ENCODE assay signal across 8 mouse cellular contexts in the genomic region with DNA sequence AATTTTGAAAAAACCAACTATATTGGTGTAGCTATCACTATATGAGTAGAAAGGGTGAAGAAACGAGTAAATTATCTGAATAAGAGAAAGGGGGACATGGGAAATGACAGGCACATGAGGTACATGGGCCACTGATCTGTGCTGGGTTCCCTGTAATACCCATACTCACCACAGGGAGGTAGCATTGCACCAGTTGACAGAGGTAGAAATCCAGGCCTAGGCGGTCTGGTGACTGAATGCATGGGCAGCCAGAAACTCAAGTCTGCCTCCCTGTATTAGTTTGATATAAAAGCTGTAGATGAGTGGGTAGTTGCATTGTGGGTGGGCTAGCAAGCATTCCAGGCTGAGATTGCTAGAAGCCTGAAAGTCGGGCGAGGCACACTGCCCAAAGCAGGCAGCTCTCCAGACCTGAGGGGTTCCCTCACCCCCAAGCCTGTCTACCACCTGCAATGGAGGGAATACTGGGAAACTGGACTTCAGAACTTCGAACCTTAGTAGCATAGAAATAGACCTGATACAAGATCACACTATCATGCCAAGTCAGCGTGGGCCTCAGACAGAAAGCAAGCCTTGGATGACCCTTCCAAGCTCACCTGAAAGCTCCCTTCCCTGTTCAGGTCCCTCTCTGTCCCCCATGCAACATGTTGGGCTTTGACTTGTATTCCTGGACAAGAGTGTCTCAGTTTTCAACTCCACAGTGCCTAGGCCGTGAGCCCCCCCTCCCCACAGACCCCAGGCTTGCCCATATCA. TPM values are rescaled to one million over a fixed set of nuclear protein-coding genes. Genes with fewer than 3 reads are reported as not detected.
DNase-seq lines count a peak whose midpoint lies in the region; ATAC-seq and TF ChIP-seq lines count a peak whose summit lies in the region.

No protein-coding gene starts in this region.

- H3K4me2 ChIP-seq in intestine, embryonic 14.5 days (ENCODE audit: low read length): no peak overlapping the region

- peak; percentile 95 for DNase-seq in heart, adult 11 months
- no peak for DNase-seq in heart, postnatal 25 days (ENCODE audit: low spot score)
- DNase-seq in gastrocnemius, adult 8-10 months (ENCODE audit: low spot score in 2 of 2): peak; percentile 56 to 62
- DNase-seq in intestine, embryonic 14.5 days (ENCODE audit: low spot score): peak; percentile 79
- peak; percentile 73 to 76 for DNase-seq in left cerebral cortex, postnatal 10 days (ENCODE audit: extremely low spot score in 1 of 2, low spot score in 2 of 2)
- peak; percentile 79 for DNase-seq in mesoderm, embryonic 11.5 days (ENCODE audit: low read depth, low spot score)
- peak; percentile 55 to 58 for DNase-seq in right cerebral cortex, postnatal 36 days (ENCODE audit: low spot score in 2 of 2)

- peak; percentile 28; the same call in 1 of the 2 replicates for ATAC-seq in intestine, embryonic 14.5 days (replicated peaks; ENCODE audit: low FRiP score, low TSS enrichment, low read depth)

- no peak overlapping the region for H3K27ac ChIP-seq in cortical plate, adult 2 months (ENCODE audit: insufficient read depth, low read length)
- no peak overlapping the region for H3K27ac ChIP-seq in intestine, embryonic 14.5 days (ENCODE audit: low read depth)

- H3K4me3 ChIP-seq in cortical plate, adult 2 months (ENCODE audit: insufficient read depth, low read length): no peak overlapping the region
- H3K4me3 ChIP-seq in intestine, embryonic 14.5 days (ENCODE audit: low read depth, low read length): no peak overlapping the region

- H3K4me1 ChIP-seq in cortical plate, adult 2 months (ENCODE audit: control insufficient read depth, insufficient read depth, low read length): peaks cover 3% of the 10 kb centered on the region
- H3K4me1 ChIP-seq in intestine, embryonic 14.5 days (replicated peaks; ENCODE audit: control insufficient read depth, insufficient read depth, low read length): no peaks in the 10 kb centered on the region

- no peak overlapping the region for H3K9ac ChIP-seq in intestine, embryonic 14.5 days (ENCODE audit: low read length)

- peak; percentile 98 for TF ChIP-seq CTCF in cortical plate, adult 2 months (IDR thresholded peaks at IDR 0.05; ENCODE audit: extremely low read depth, insufficient read depth, low read length)

- H3K27me3 ChIP-seq in intestine, embryonic 14.5 days (replicated peaks; ENCODE audit: control insufficient read depth, insufficient read depth, low read length): no peaks in the 10 kb centered on the region

- no peak for TF ChIP-seq POLR2A in cortical plate, adult 2 months (IDR thresholded peaks at IDR 0.05; ENCODE audit: extremely low read depth, insufficient read depth, low read length)

- H3K36me3 ChIP-seq in intestine, embryonic 14.5 days (ENCODE audit: control insufficient read depth, insufficient read depth, low read length): peaks cover 43% of the 10 kb centered on the region

- intact Hi-C loops in heart, postnatal 25 days (cut with DNase I): loop anchor here (1.0 to 5.0 kb wide), 3 partner anchors 51 to 183 kb away; no protein-coding TSS in a partner anchor
- intact Hi-C loops in left cerebral cortex, postnatal 10 days (cut with DNase I): loop anchor here (5.0 kb wide), 2 partner anchors 81 to 181 kb away; no protein-coding TSS in a partner anchor

- WGBS in intestine, embryonic 14.5 days: 62% methylated on average over 7 of the region's 7 CpGs

- H3K9me3 ChIP-seq in intestine, embryonic 14.5 days (ENCODE audit: control insufficient read depth, low read length): no peaks in the 10 kb centered on the region

RNA-seq across cellular contexts. Expression of a gene that starts 5.7 kb away (rescaled TPM):
- not detected for total RNA-seq in heart, postnatal 25 days (2021)
- polyA plus RNA-seq in cortical plate, adult 2 months (2012; rRNA removed): not detected in 2 replicates
- not detected for total RNA-seq in gastrocnemius, adult 8-10 months (2022)
- not detected in 2 replicates for polyA plus RNA-seq in intestine, embryonic 14.5 days (2014; fragmentation: Nextera tagmentation; extraction: Ambion mirVana)
- not detected for total RNA-seq in left cerebral cortex, postnatal 10 days (2021)

RNA-seq across cellular contexts. Expression of a gene that starts 14.3 kb away (rescaled TPM):
- total RNA-seq in heart, postnatal 25 days (2021): 10 to 100 TPM; 17.6 to 20.9 TPM
- 41.3 and 50.1 TPM in 2 replicates for polyA plus RNA-seq in cortical plate, adult 2 months (2012; rRNA removed)
- 1 to 10 TPM; 3.9 to 5.7 (median 5.3) TPM for total RNA-seq in gastrocnemius, adult 8-10 months (2022)
- polyA plus RNA-seq in intestine, embryonic 14.5 days (2014; fragmentation: Nextera tagmentation; extraction: Ambion mirVana): 41.5 and 43.4 TPM in 2 replicates
- total RNA-seq in left cerebral cortex, postnatal 10 days (2021): 10 to 100 TPM; 10.7 to 12.3 TPM

RNA-seq across cellular contexts. Expression of a gene that starts 48.8 kb away (rescaled TPM):
- 10 to 100 TPM; 17.0 to 18.0 TPM for total RNA-seq in heart, postnatal 25 days (2021)
- polyA plus RNA-seq in cortical plate, adult 2 months (2012; rRNA removed): 16.1 and 17.6 TPM in 2 replicates
- total RNA-seq in gastrocnemius, adult 8-10 months (2022): 10 to 100 TPM; 13.1 to 15.3 (median 14.2) TPM
- polyA plus RNA-seq in intestine, embryonic 14.5 days (2014; fragmentation: Nextera tagmentation; extraction: Ambion mirVana): 15.6 and 16.8 TPM in 2 replicates
- 10 to 100 TPM; 11.6 to 12.7 TPM for total RNA-seq in left cerebral cortex, postnatal 10 days (2021)

RNA-seq across cellular contexts. Expression of a gene that starts 48.8 kb away (rescaled TPM):
- 10 to 100 TPM; 29.8 to 30.8 TPM for total RNA-seq in heart, postnatal 25 days (2021)
- 43.8 and 44.6 TPM in 2 replicates for polyA plus RNA-seq in cortical plate, adult 2 months (2012; rRNA removed)
- 10 to 100 TPM; 13.1 to 21.2 (median 16.5) TPM for total RNA-seq in gastrocnemius, adult 8-10 months (2022)
- polyA plus RNA-seq in intestine, embryonic 14.5 days (2014; fragmentation: Nextera tagmentation; extraction: Ambion mirVana): 65.5 and 73.1 TPM in 2 replicates
- 10 to 100 TPM; 30.3 to 34.4 TPM for total RNA-seq in left cerebral cortex, postnatal 10 days (2021)
